Mouse (Mus musculus): Measurements from ENCODE around the gene Ccl20.

DNA sequence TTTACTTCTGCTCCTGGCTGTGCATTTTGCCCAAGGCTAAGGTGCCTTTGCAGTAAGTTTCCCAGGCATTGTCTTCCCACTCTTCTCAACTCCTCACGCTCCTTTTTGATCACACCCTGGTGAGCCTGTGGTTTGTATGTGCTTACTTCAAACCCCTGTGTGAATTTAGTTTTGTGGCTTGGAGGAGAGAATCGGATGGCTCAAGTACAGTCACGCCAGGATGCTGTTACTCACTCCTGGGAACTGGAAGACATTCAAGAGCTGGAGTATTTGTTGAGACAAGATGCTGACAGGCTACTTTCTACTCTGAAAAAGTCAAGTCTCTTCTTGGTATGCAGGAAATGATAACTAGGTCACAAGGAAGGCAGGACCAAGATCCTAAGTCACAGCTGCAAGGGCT lies 25.3 kb upstream of the Ccl20 start:
- TF ChIP-seq POLR2A (IDR thresholded peaks at IDR 0.05; ENCODE audit: low read depth, low read length) (no peak), CTCF (IDR thresholded peaks at IDR 0.05; ENCODE audit: extremely low read depth, insufficient read depth, insufficient read length, insufficient replicate concordance) (no peak)
